Mouse (Mus musculus) lung, postnatal 0 days (tissue): Measurements from ENCODE around the gene Wee2. TPM values are rescaled to one million over a fixed set of nuclear protein-coding genes. Genes with fewer than 3 reads are reported as not detected.

Source experiments
- ATAC-seq: fragments of 200-750 bp; cut with Nextera tagmentation; 2 replicates; pipeline ENCODE4 v1.8.0; 2017; ENCODE audit warnings: moderate library complexity
- DNase-seq: peaks from one replicate; pipeline ENCODE4 v3.0.0-alpha.2; 2016; ENCODE audit warnings: low spot score
- H3K27ac ChIP-seq: fragments of 300-500 bp; sonication (generic); 2 replicates; pipeline ENCODE4 v1.5.1; 2014; ENCODE audit warnings: antibody characterized with exemption, mild to moderate bottlenecking, low read length, mixed read lengths
- H3K27me3 ChIP-seq: fragments of 300-500 bp; sonication (generic); replicated peaks from 2 replicates; pipeline ENCODE4 v1.6.1; 2014; ENCODE audit warnings: low read length, mixed read lengths; ENCODE audit not compliant: insufficient read depth
- H3K36me3 ChIP-seq: fragments of 300-500 bp; sonication (generic); 2 replicates; pipeline ENCODE4 v1.6.1; 2014; ENCODE audit warnings: low read length, mixed read lengths; ENCODE audit not compliant: insufficient read depth
- H3K4me1 ChIP-seq: fragments of 300-500 bp; sonication (generic); 2 replicates; pipeline ENCODE4 v1.6.1; 2014; ENCODE audit warnings: antibody characterized with exemption, low read depth, low read length, mixed read lengths; ENCODE audit not compliant: insufficient read depth
- H3K4me2 ChIP-seq: fragments of 300-500 bp; sonication (generic); replicated peaks from 2 replicates; pipeline ENCODE4 v1.6.1; 2014; ENCODE audit warnings: low read depth, mild to moderate bottlenecking, low read length, moderate library complexity, mixed read lengths
- H3K4me3 ChIP-seq: fragments of 300-500 bp; sonication (generic); 2 replicates; pipeline ENCODE4 v1.5.1; 2014; ENCODE audit warnings: low read depth, low read length
- H3K9ac ChIP-seq: fragments of 300-500 bp; sonication (generic); replicated peaks from 2 replicates; pipeline ENCODE4 v1.6.1; 2014; ENCODE audit warnings: low read depth, mild to moderate bottlenecking
- H3K9me3 ChIP-seq: fragments of 300-500 bp; sonication (generic); 2 replicates; pipeline ENCODE4 v1.6.1; 2016; ENCODE audit warnings: low read length, mixed read lengths
- CTCF ChIP-seq: IDR thresholded peaks from 2 replicates; pipeline ENCODE4 v1.5.1; 2016; ENCODE audit warnings: antibody characterized with exemption, mild to moderate bottlenecking
- EP300 ChIP-seq: IDR thresholded peaks from 2 replicates; pipeline ENCODE4 v1.6.1; 2016; ENCODE audit warnings: antibody characterized with exemption, mild to moderate bottlenecking, control low read depth
- WGBS: fragments of 180-500 bp; shearing (Covaris S2); extraction: QIAGEN DNeasy Blood & Tissue Kit; methylation state at CpG from one replicate; pipeline ENCODE4 v1.1.7; 2014; 5-methylcytosine and 5-hydroxymethylcytosine counted together
- polyA plus RNA-seq: library from polyadenylated mRNA; unstranded; fragments of >200 nt; fragmentation: Nextera tagmentation; extraction: Ambion mirVana; gene quantifications from 2 replicates; pipeline ENCODE4 v1.2.1, GENCODE M21; 2015

Gene Wee2
- polyA plus RNA-seq, 1 experiment from 2014 or later = not detected

- ATAC-seq = no peak
- Histone ChIP-seq H3K36me3 (no peaks in the 10 kb centered on the region), H3K4me1 (peaks cover 7% of the 10 kb centered on the region), H3K4me2 (no peak overlapping the region), H3K9ac (no peak overlapping the region), H3K27ac (no peak overlapping the region), H3K9me3 (no peaks in the 10 kb centered on the region), H3K4me3 (no peak overlapping the region), H3K27me3 (no peaks in the 10 kb centered on the region)
- no peak for TF ChIP-seq EP300
- no peak for TF ChIP-seq CTCF
- 85% methylated on average over 7 of the region's 7 CpGs for WGBS
- no peak for DNase-seq
Measured at GRCm38 (mm10) chr6:40427441-40427840, 11.4 kb upstream of the Wee2 start.

GRCm38 (mm10) chr6:40428696-40429095, 10.2 kb upstream of the Wee2 start:
- H3K4me2 ChIP-seq = no peak overlapping the region
- H3K4me3 ChIP-seq = no peak overlapping the region
- TF ChIP-seq EP300 = no peak
- no peak for TF ChIP-seq CTCF
- peaks cover 7% of the 10 kb centered on the region for H3K4me1 ChIP-seq
- no peak for DNase-seq
- ATAC-seq = no peak
- H3K9me3 ChIP-seq = no peaks in the 10 kb centered on the region
- H3K27me3 ChIP-seq = no peaks in the 10 kb centered on the region
- no peaks in the 10 kb centered on the region for H3K36me3 ChIP-seq
- no peak overlapping the region for H3K27ac ChIP-seq
- no peak overlapping the region for H3K9ac ChIP-seq
- 48% methylated on average over 3 of the region's 3 CpGs for WGBS

- H3K4me2 ChIP-seq = no peak overlapping the region
- H3K9me3 ChIP-seq = no peaks in the 10 kb centered on the region
- 41% methylated on average over 4 of the region's 4 CpGs for WGBS
- H3K27ac ChIP-seq = peak overlapping the region; percentile 51; the same call in 1 of the 2 replicates
- H3K36me3 ChIP-seq = no peaks in the 10 kb centered on the region
- peak; percentile 74 for DNase-seq
- H3K4me3 ChIP-seq = no peak overlapping the region
- H3K9ac ChIP-seq = no peak overlapping the region
- H3K27me3 ChIP-seq = no peaks in the 10 kb centered on the region
- peak; percentile 88 for ATAC-seq
- H3K4me1 ChIP-seq = peaks cover 7% of the 10 kb centered on the region
- TF ChIP-seq CTCF (no peak), EP300 (no peak)
Measured at GRCm38 (mm10) chr6:40429521-40429931, 9.4 kb upstream of the Wee2 start.

GRCm38 (mm10) chr6:40430251-40430650, 8.6 kb upstream of the Wee2 start:
- Histone ChIP-seq H3K27me3 (no peaks in the 10 kb centered on the region), H3K9ac (no peak overlapping the region), H3K4me1 (peaks cover 7% of the 10 kb centered on the region), H3K36me3 (no peaks in the 10 kb centered on the region), H3K27ac (peak overlapping the region; percentile 51; the same call in 1 of the 2 replicates), H3K4me3 (no peak overlapping the region), H3K9me3 (no peaks in the 10 kb centered on the region), H3K4me2 (no peak overlapping the region)
- ATAC-seq (peak; percentile 34; the same call in 1 of the 2 replicates), DNase-seq (peak; percentile 48)
- TF ChIP-seq CTCF (no peak), EP300 (no peak)
- 73% methylated on average over 3 of the region's 3 CpGs for WGBS

- TF ChIP-seq EP300 = no peak
- TF ChIP-seq CTCF = no peak
- Histone ChIP-seq H3K4me3 (no peak overlapping the region), H3K9ac (no peak overlapping the region), H3K27me3 (no peaks in the 10 kb centered on the region), H3K9me3 (no peaks in the 10 kb centered on the region), H3K4me2 (no peak overlapping the region), H3K36me3 (no peaks in the 10 kb centered on the region), H3K4me1 (peaks cover 7% of the 10 kb centered on the region), H3K27ac (no peak overlapping the region)
- DNase-seq = no peak
- no peak for ATAC-seq
- 45% methylated on average over 3 of the region's 3 CpGs for WGBS
Measured at GRCm38 (mm10) chr6:40430878-40431277, 8.0 kb upstream of the Wee2 start.

- Histone ChIP-seq H3K4me2 (no peak overlapping the region), H3K27me3 (no peaks in the 10 kb centered on the region), H3K9ac (no peak overlapping the region), H3K4me3 (no peak overlapping the region), H3K4me1 (peaks cover 7% of the 10 kb centered on the region), H3K9me3 (no peaks in the 10 kb centered on the region), H3K36me3 (no peaks in the 10 kb centered on the region), H3K27ac (no peak overlapping the region)
- no peak for ATAC-seq
- no peak for TF ChIP-seq CTCF
- no peak for TF ChIP-seq EP300
- WGBS = 51% methylated on average over 4 of the region's 4 CpGs
- no peak for DNase-seq
Measured at GRCm38 (mm10) chr6:40431356-40431755, 7.5 kb upstream of the Wee2 start.

GRCm38 (mm10) chr6:40431812-40432211, 7.1 kb upstream of the Wee2 start:
- TF ChIP-seq EP300 (no peak), CTCF (no peak)
- H3K27ac ChIP-seq = no peak overlapping the region
- H3K9me3 ChIP-seq = no peaks in the 10 kb centered on the region
- no peaks in the 10 kb centered on the region for H3K36me3 ChIP-seq
- no peak overlapping the region for H3K4me2 ChIP-seq
- no peak overlapping the region for H3K4me3 ChIP-seq
- H3K4me1 ChIP-seq = peaks cover 7% of the 10 kb centered on the region
- H3K27me3 ChIP-seq = no peaks in the 10 kb centered on the region
- H3K9ac ChIP-seq = no peak overlapping the region
- ATAC-seq (no peak), DNase-seq (no peak)
